Mouse (Mus musculus): Measurements from ENCODE around the gene Oma1.

DNA sequence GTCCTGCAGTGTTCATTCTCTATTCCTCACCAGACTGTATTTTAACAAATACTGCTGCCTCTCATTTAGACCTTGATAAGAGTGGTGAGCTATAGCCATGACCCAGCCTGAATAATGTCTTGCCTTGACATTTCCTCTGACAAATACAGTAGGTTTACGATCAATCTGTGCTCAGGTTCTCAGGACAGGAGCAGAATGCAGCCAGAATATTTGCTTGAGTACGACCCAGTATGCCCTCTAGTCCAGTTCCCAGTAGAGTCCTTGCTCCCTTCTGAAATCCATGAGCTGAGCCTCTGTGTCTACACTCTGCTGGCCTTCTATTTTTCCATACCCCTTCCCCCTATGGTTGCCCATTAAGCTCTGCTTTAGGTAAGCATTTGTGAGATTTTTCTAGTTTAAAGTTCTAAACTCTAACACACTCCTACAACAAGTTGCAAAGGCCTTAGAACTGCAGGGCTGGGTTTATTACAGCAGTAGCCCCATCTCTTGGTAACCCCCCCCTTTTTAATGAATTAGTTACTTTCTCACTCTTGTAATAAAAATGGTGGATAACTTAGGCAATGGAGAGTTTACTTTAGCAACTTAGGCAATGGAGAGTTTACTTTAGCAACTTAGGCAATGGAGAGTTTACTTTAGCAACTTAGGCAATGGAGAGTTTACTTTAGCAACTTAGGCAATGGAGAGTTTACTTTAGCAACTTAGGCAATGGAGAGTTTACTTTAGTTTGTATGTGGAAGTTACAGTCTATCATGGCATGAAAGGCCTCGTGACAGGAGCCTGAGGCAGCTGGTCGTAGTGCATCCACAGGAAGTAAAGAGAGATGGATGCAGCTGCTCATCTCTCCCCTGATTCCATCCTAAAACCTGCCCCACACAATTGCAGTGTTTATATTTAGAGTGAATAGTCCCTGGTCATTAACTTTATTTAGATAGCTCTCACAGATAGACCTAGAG lies 72.5 kb downstream of the Oma1 start:
- TF ChIP-seq POLR2A (IDR thresholded peaks at IDR 0.05; ENCODE audit: control insufficient read depth, extremely low read depth, insufficient read depth, low read length, poor library complexity), result no peak
- no peak for TF ChIP-seq CTCF (IDR thresholded peaks at IDR 0.05; ENCODE audit: borderline replicate concordance, control insufficient read depth, extremely low read depth, insufficient read depth, low read length, poor library complexity)
